Mouse (Mus musculus) frontal cortex, postnatal 25 days (tissue): ENCODE data around the gene Leng9.

Experiments
- DNase-seq, 2 experiments: peaks; one replicate each; pipeline ENCODE4 v3.0.0; 2022; ENCODE audit warnings: low spot score in 2 of 2

Leng9 gene

GRCm38 (mm10) chr7:4124856-4125255, 25.3 kb downstream of the Leng9 start:
- DNase-seq, result no peak

GRCm38 (mm10) chr7:4124315-4124759, 25.8 kb downstream of the Leng9 start:
- peak; percentile 63 to 77 for DNase-seq

GRCm38 (mm10) chr7:4123732-4124131, 26.4 kb downstream of the Leng9 start:
- peak in 1 of 2 experiments; percentile 72 for DNase-seq

DNA sequence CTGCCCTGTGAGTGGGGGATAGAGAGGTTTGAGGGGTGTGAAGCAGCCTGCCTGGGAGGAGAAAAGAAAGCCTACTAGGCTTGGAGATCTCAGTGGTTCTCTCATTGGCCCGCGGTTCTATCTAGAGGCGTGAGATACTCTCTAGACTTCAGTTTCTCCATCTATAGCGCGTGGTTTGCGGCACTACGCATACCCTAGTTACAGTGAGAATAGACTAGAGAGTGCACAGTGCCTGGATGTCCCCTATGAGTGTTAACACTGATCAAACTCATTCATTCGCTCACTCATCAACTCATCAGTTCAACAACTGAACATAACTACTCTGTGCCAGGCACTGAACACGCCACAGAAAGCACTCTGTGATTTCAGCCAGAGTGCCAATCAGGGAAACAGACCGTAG, 27.4 kb downstream of the Leng9 start:
- DNase-seq, result no peak

- DNase-seq, result no peak
Measured at GRCm38 (mm10) chr7:4122076-4122768, 28.0 kb downstream of the Leng9 start.

GRCm38 (mm10) chr7:4119976-4120921, 29.9 kb downstream of the Leng9 start:
- no peak for DNase-seq

- peak; percentile 56 to 74 for DNase-seq
Measured at GRCm38 (mm10) chr7:4119344-4119902, 30.8 kb downstream of the Leng9 start, which contains the start of gene Ttyh1. Gene Ttyh1, plus strand, starts transcription at chr7:4119408.

DNA sequence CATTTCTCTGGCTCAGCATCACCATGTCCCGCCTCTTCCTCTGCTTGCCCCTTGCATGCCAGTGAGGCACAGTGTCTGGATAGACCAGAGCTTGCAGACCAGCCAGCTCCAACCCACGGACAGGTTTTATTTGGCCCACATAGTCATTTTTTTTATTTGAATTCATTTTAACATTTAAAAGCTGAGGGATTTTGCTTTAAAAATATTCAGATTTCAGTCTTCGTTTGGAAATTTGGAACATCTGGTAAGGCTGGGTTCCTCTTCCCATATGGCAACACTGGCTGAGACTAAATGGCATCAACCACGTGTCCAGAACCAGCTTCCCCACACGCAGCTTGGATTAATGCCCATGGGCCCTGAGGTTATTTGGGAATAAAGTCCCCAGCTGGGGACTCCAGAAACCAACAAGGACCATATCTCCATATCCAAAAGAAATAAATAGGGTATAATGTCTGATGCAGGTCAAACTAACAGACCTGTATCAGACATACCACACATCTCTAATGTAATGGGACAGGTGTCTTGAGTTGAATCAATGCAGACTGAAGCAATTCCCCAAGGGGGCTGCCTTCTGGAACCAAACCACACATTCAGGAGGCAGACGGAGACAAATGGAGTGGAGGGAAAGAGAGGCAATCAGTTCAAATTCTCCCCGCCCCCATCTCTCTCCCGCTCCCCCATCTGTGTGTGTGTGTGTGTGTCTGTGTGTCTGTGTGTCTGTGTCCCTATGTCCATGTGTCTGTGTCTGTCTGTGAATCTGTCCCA, 32.9 kb downstream of the Leng9 start:
- peak in 1 of 2 experiments; percentile 13 for DNase-seq

GRCm38 (mm10) chr7:4111766-4112165, 38.4 kb downstream of the Leng9 start:
- DNase-seq, result no peak

DNA sequence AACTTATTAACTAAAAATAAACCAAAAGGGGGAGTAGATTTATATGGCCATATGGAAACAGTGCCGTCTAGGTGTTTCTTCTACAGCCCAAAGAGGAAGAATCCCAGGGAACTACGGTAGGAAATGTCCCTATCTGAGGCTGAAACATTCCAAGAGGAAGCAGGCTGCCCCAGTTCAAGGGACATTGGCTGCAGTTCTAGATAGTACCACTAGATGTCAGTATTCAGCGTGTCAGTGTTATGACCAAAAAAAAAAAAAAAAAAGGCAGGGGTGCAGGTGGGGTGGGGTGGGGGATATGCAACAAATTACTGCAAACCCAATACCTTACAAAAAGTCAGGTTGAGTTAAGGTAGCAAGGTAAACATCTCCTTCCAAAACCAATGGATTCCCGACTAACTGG, 46.8 kb downstream of the Leng9 start:
- no peak for DNase-seq

- no peak for DNase-seq
Measured at GRCm38 (mm10) chr7:4101144-4101543, 49.0 kb downstream of the Leng9 start.

DNA sequence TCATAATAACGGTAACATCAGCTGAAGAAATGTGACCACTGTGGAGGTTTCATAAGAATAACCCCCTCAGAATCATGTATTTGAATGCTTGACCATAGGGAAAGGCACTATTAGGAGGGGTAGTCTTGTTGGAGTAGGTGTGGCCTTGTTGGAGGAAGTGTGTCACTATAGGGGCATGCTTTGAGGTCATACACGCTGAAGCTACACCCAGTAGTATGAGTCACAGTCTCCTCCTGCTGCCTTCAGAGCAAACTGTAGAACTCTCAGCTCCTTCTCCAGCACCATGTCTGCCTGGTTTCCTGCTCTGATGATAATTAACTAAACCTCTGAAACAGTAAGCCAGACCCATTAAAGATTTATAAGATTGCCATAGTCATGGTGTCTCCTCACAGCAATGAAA, 51.3 kb downstream of the Leng9 start:
- no peak for DNase-seq

GRCm38 (mm10) chr7:4098301-4098700, 51.9 kb downstream of the Leng9 start:
- DNase-seq, result no peak
